Mouse (Mus musculus): ENCODE measurements at regions not wholly inside any gene's neighbourhood (a gene's known extent, or its start where the extent isn't known, plus 50 kb on each side); places are given as distances from the start of the nearest gene placed in this dataset.

GRCm38 (mm10) chr10:53482919-53483318 lies 103.2 kb upstream of the Cep85l start:
- Histone ChIP-seq H3K27ac (no peak overlapping the region), H3K9me3 (no peaks in the 10 kb centered on the region), H3K36me3 (no peaks in the 10 kb centered on the region), H3K4me1 (no peaks in the 10 kb centered on the region), H3K27me3 (ENCODE audit: insufficient read depth, poor library complexity, severe bottlenecking) (no peaks in the 10 kb centered on the region), H3K4me3 (no peak overlapping the region)
- 75% methylated on average over 3 of the region's 3 CpGs for WGBS
- DNase-seq (ENCODE audit: low spot score), result no peak

GRCm38 (mm10) chr10:53470200-53470599 lies 90.5 kb upstream of the Cep85l start:
- H3K27me3 ChIP-seq (ENCODE audit: insufficient read depth, poor library complexity, severe bottlenecking), result no peaks in the 10 kb centered on the region
- WGBS, result 91% methylated on average over 3 of the region's 3 CpGs
- H3K27ac ChIP-seq, result no peak overlapping the region
- no peak overlapping the region for H3K4me3 ChIP-seq
- no peak for DNase-seq (ENCODE audit: low spot score)
- H3K9me3 ChIP-seq, result peaks cover 4% of the 10 kb centered on the region
- peaks cover under 1% of the 10 kb centered on the region; the same call in 1 of the 2 replicates for H3K4me1 ChIP-seq
- H3K36me3 ChIP-seq, result 0 out of 2 replicates have a peak, but pooled peaks cover 2% of the 10 kb centered on the region

- Histone ChIP-seq H3K36me3 (0 out of 2 replicates have a peak, but pooled peaks cover 2% of the 10 kb centered on the region), H3K27ac (no peak overlapping the region), H3K27me3 (ENCODE audit: insufficient read depth, poor library complexity, severe bottlenecking) (no peaks in the 10 kb centered on the region), H3K4me3 (no peak overlapping the region), H3K4me1 (peaks cover 6% of the 10 kb centered on the region; the same call in 1 of the 2 replicates), H3K9me3 (peaks cover 4% of the 10 kb centered on the region)
- peak; percentile 31 for DNase-seq (ENCODE audit: low spot score)
- WGBS, result 88% methylated on average over 1 of the region's 1 CpGs
These were observed 89.9 kb upstream of the Cep85l start for GRCm38 (mm10) chr10:53469611-53470010.

GRCm38 (mm10) chr10:53468293-53468545 lies 88.5 kb upstream of the Cep85l start:
- WGBS, result 74% methylated on average over 3 of the region's 3 CpGs
- peaks cover 17% of the 10 kb centered on the region for H3K4me1 ChIP-seq

GRCm38 (mm10) chr10:53467472-53468292 lies 87.9 kb upstream of the Cep85l start:
- Histone ChIP-seq H3K36me3 (0 out of 2 replicates have a peak, but pooled peaks cover 2% of the 10 kb centered on the region), H3K9me3 (peaks cover 4% of the 10 kb centered on the region), H3K4me1 (peaks cover 22% of the 10 kb centered on the region), H3K27ac (no peak overlapping the region), H3K27me3 (ENCODE audit: insufficient read depth, poor library complexity, severe bottlenecking) (no peaks in the 10 kb centered on the region), H3K4me3 (no peak overlapping the region)
- 64% methylated on average over 3 of the region's 3 CpGs for WGBS
- no peak for DNase-seq (ENCODE audit: low spot score)

More at GRCm38 (mm10) chr10:53468293-53468545, 88.5 kb upstream of the Cep85l start:
- Histone ChIP-seq H3K36me3 (0 out of 2 replicates have a peak, but pooled peaks cover 2% of the 10 kb centered on the region), H3K9me3 (peaks cover 4% of the 10 kb centered on the region), H3K27ac (no peak overlapping the region), H3K4me3 (no peak overlapping the region), H3K27me3 (ENCODE audit: insufficient read depth, poor library complexity, severe bottlenecking) (no peaks in the 10 kb centered on the region)
- DNase-seq (ENCODE audit: low spot score), result no peak

- DNase-seq (ENCODE audit: low spot score), result no peak
- peaks cover 28% of the 10 kb centered on the region for H3K4me1 ChIP-seq
- no peak overlapping the region for H3K27ac ChIP-seq
- no peaks in the 10 kb centered on the region for H3K27me3 ChIP-seq (ENCODE audit: insufficient read depth, poor library complexity, severe bottlenecking)
- H3K9me3 ChIP-seq, result 0 out of 2 replicates have a peak, but pooled peaks cover under 1% of the 10 kb centered on the region
- WGBS, result 55% methylated on average over 1 of the region's 1 CpGs
- no peak overlapping the region for H3K4me3 ChIP-seq
- no peaks in the 10 kb centered on the region for H3K36me3 ChIP-seq
These were observed 87.1 kb upstream of the Cep85l start for GRCm38 (mm10) chr10:53466851-53467250.

GRCm38 (mm10) chr10:53466261-53466660 lies 86.5 kb upstream of the Cep85l start:
- Histone ChIP-seq H3K4me1 (peaks cover 32% of the 10 kb centered on the region), H3K9me3 (no peaks in the 10 kb centered on the region), H3K27ac (no peak overlapping the region), H3K4me3 (no peak overlapping the region), H3K27me3 (ENCODE audit: insufficient read depth, poor library complexity, severe bottlenecking) (no peaks in the 10 kb centered on the region), H3K36me3 (no peaks in the 10 kb centered on the region)
- 79% methylated on average over 6 of the region's 6 CpGs for WGBS
- no peak for DNase-seq (ENCODE audit: low spot score)

- Histone ChIP-seq H3K4me3 (no peak overlapping the region), H3K4me1 (peaks cover 38% of the 10 kb centered on the region), H3K9me3 (no peaks in the 10 kb centered on the region), H3K27ac (no peak overlapping the region), H3K27me3 (ENCODE audit: insufficient read depth, poor library complexity, severe bottlenecking) (no peaks in the 10 kb centered on the region), H3K36me3 (no peaks in the 10 kb centered on the region)
- no peak for DNase-seq (ENCODE audit: low spot score)
These were observed 84.8 kb upstream of the Cep85l start for GRCm38 (mm10) chr10:53464581-53464980.

- no peaks in the 10 kb centered on the region for H3K9me3 ChIP-seq
- DNase-seq (ENCODE audit: low spot score), result no peak
- no peaks in the 10 kb centered on the region for H3K27me3 ChIP-seq (ENCODE audit: insufficient read depth, poor library complexity, severe bottlenecking)
- no peaks in the 10 kb centered on the region for H3K36me3 ChIP-seq
- H3K4me1 ChIP-seq, result peaks cover 38% of the 10 kb centered on the region
- H3K27ac ChIP-seq, result no peak overlapping the region
- H3K4me3 ChIP-seq, result no peak overlapping the region
- 57% methylated on average over 6 of the region's 6 CpGs for WGBS
These were observed 84.3 kb upstream of the Cep85l start for GRCm38 (mm10) chr10:53464006-53464405.

GRCm38 (mm10) chr10:53463471-53463870 lies 83.7 kb upstream of the Cep85l start:
- Histone ChIP-seq H3K27ac (no peak overlapping the region), H3K4me1 (peaks cover 38% of the 10 kb centered on the region), H3K9me3 (no peaks in the 10 kb centered on the region), H3K36me3 (no peaks in the 10 kb centered on the region), H3K27me3 (ENCODE audit: insufficient read depth, poor library complexity, severe bottlenecking) (no peaks in the 10 kb centered on the region), H3K4me3 (no peak overlapping the region)
- 32% methylated on average over 3 of the region's 3 CpGs for WGBS
- no peak for DNase-seq (ENCODE audit: low spot score)

- Histone ChIP-seq H3K9me3 (no peaks in the 10 kb centered on the region), H3K27ac (peak overlapping the region; percentile 62; the same call in 1 of the 2 replicates), H3K36me3 (no peaks in the 10 kb centered on the region), H3K4me1 (peaks cover 38% of the 10 kb centered on the region), H3K27me3 (ENCODE audit: insufficient read depth, poor library complexity, severe bottlenecking) (no peaks in the 10 kb centered on the region), H3K4me3 (peak overlapping the region; percentile 23)
- no peak for DNase-seq (ENCODE audit: low spot score)
- 40% methylated on average over 15 of the region's 15 CpGs for WGBS
These were observed 82.9 kb upstream of the Cep85l start for GRCm38 (mm10) chr10:53462449-53463308.

GRCm38 (mm10) chr10:53461070-53461781 lies 81.5 kb upstream of the Cep85l start:
- Histone ChIP-seq H3K9me3 (no peaks in the 10 kb centered on the region), H3K36me3 (no peaks in the 10 kb centered on the region), H3K27ac (0 out of 2 replicates have a peak overlapping the region, but pooled peaks have one; percentile 5), H3K27me3 (ENCODE audit: insufficient read depth, poor library complexity, severe bottlenecking) (no peaks in the 10 kb centered on the region), H3K4me3 (no peak overlapping the region), H3K4me1 (peaks cover 43% of the 10 kb centered on the region)
- no peak for DNase-seq (ENCODE audit: low spot score)
- WGBS, result 41% methylated on average over 7 of the region's 7 CpGs

Data from heart, embryonic 10.5 days (tissue).